In the genomic region with DNA sequence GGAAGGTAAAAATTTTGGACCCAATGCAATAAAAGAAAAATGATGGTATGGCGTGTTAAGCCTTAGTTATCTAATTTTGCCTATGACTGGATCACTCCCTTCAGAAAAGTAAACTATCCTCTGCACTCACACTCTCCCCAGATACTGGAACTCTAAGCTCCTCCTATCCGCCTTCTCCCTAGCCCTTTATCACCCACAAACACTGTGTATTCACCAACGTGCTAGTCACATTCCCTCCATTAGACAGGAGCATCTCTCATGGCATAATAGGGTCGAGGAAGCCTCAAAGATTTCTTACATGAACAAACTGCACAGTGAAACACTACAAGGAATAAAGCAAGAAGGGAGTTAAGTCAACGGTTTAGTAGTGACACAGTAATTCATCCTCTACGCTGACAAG, we compare ENCODE assay signal across 8 mouse cellular contexts. TPM values are rescaled to one million over a fixed set of nuclear protein-coding genes. Genes with fewer than 3 reads are reported as not detected.
DNase-seq lines count a peak whose midpoint lies in the region; ATAC-seq lines count a peak whose summit lies in the region.

No protein-coding gene starts in this region.

- no peak overlapping the region for H3K27ac ChIP-seq in kidney, embryonic 15.5 days
- H3K27ac ChIP-seq in hindbrain, embryonic 16.5 days (ENCODE audit: low read depth, low read length) = no peak overlapping the region
- no peak overlapping the region for H3K27ac ChIP-seq in midbrain, embryonic 14.5 days (replicated peaks; ENCODE audit: low read depth, low read length)

- no peaks in the 10 kb centered on the region for H3K9me3 ChIP-seq in kidney, embryonic 15.5 days (replicated peaks)
- H3K9me3 ChIP-seq in hindbrain, embryonic 16.5 days (ENCODE audit: control insufficient read depth, low read length) = no peaks in the 10 kb centered on the region
- H3K9me3 ChIP-seq in midbrain, embryonic 14.5 days (ENCODE audit: control insufficient read depth, low read length) = no peaks in the 10 kb centered on the region

- peaks cover 6% of the 10 kb centered on the region for H3K36me3 ChIP-seq in kidney, embryonic 15.5 days
- no peaks in the 10 kb centered on the region for H3K36me3 ChIP-seq in hindbrain, embryonic 16.5 days (ENCODE audit: control insufficient read depth, insufficient read depth, low read length)
- H3K36me3 ChIP-seq in midbrain, embryonic 14.5 days (ENCODE audit: control insufficient read depth, insufficient read depth, low read length) = no peaks in the 10 kb centered on the region

- no peak for DNase-seq in kidney, postnatal 14 days
- peak; percentile 17 for DNase-seq in c-Kit-positive CD71-negative TER-119-negative erythroid progenitor cells, embryonic 14.5 days (ENCODE audit: low read depth)
- DNase-seq in midbrain, embryonic 14.5 days = no peak
- no peak for DNase-seq in natural killer cell, adult 2 months (ENCODE audit: low spot score in 2 of 2)
- DNase-seq in left cerebral cortex, adult 8-10 months (ENCODE audit: low spot score in 2 of 2) = no peak
- no peak for DNase-seq in left cerebral cortex, postnatal 14 days (ENCODE audit: low spot score in 2 of 2)

- ATAC-seq in kidney, embryonic 15.5 days (replicated peaks; ENCODE audit: low FRiP score) = no peak
- ATAC-seq in hindbrain, embryonic 16.5 days = no peak
- no peak for ATAC-seq in midbrain, embryonic 14.5 days (ENCODE audit: low FRiP score, low TSS enrichment)

- H3K4me1 ChIP-seq in kidney, embryonic 15.5 days = peaks cover 25% of the 10 kb centered on the region
- peaks cover 19% of the 10 kb centered on the region for H3K4me1 ChIP-seq in hindbrain, embryonic 16.5 days (ENCODE audit: control insufficient read depth, insufficient read depth, low read depth, low read length)
- peaks cover 14% of the 10 kb centered on the region for H3K4me1 ChIP-seq in midbrain, embryonic 14.5 days (ENCODE audit: control insufficient read depth, insufficient read depth, low read length)

- peak overlapping the region; percentile 94 for H3K9ac ChIP-seq in kidney, embryonic 15.5 days
- peak overlapping the region; percentile 82 for H3K9ac ChIP-seq in hindbrain, embryonic 16.5 days (ENCODE audit: low read depth, low read length)
- H3K9ac ChIP-seq in midbrain, embryonic 14.5 days (replicated peaks; ENCODE audit: low read length) = peak overlapping the region; percentile 89

- peaks cover 17% of the 10 kb centered on the region for H3K27me3 ChIP-seq in kidney, embryonic 15.5 days
- H3K27me3 ChIP-seq in hindbrain, embryonic 16.5 days (replicated peaks; ENCODE audit: control insufficient read depth, insufficient read depth, low read length) = no peaks in the 10 kb centered on the region
- 0 out of 2 replicates have a peak, but pooled peaks cover 4% of the 10 kb centered on the region for H3K27me3 ChIP-seq in midbrain, embryonic 14.5 days (ENCODE audit: control insufficient read depth, insufficient read depth, low read length)

- WGBS in kidney, embryonic 15.5 days = 30% methylated on average over 6 of the region's 6 CpGs
- WGBS in hindbrain, embryonic 16.5 days = 37% methylated on average over 6 of the region's 6 CpGs
- 36% methylated on average over 6 of the region's 6 CpGs for WGBS in midbrain, embryonic 14.5 days

- H3K4me3 ChIP-seq in kidney, embryonic 15.5 days (replicated peaks) = peak overlapping the region; percentile 94
- peak overlapping the region; percentile 77 for H3K4me3 ChIP-seq in hindbrain, embryonic 16.5 days (ENCODE audit: low read length)
- H3K4me3 ChIP-seq in midbrain, embryonic 14.5 days (replicated peaks; ENCODE audit: low read depth, low read length) = peak overlapping the region; percentile 98

- H3K4me2 ChIP-seq in kidney, embryonic 15.5 days = peak overlapping the region; percentile 94
- peak overlapping the region; percentile 63 for H3K4me2 ChIP-seq in hindbrain, embryonic 16.5 days (ENCODE audit: low read length)
- peak overlapping the region; percentile 85 for H3K4me2 ChIP-seq in midbrain, embryonic 14.5 days (ENCODE audit: low read length)

- intact Hi-C loops in left cerebral cortex, postnatal 14 days (cut with DNase I) = loop anchor here (5.0 to 10.0 kb wide), 3 partner anchors 34 to 276 kb away; partner anchors contain the start of gene Sox1

RNA-seq across cellular contexts. Expression of gene Tubgcp3, which starts 1.1 kb away (rescaled TPM):
- 44.6 and 48.0 TPM in 2 replicates for polyA plus RNA-seq in kidney, embryonic 15.5 days (2015; fragmentation: Nextera tagmentation; extraction: Ambion mirVana)
- 37.2 and 41.7 TPM in 2 replicates for polyA plus RNA-seq in hindbrain, embryonic 16.5 days (2015; fragmentation: Nextera tagmentation; extraction: Ambion mirVana)
- polyA plus RNA-seq in midbrain, embryonic 14.5 days (2014; fragmentation: Nextera tagmentation; extraction: Ambion mirVana) = 43.4 and 50.3 TPM in 2 replicates
- 10 to 100 TPM; 37.2 to 39.1 (median 38.6) TPM for total RNA-seq in left cerebral cortex, adult 8-10 months (2022)
- 10 to 100 TPM; 33.0 to 35.8 TPM for total RNA-seq in left cerebral cortex, postnatal 14 days (2021)
